Mouse (Mus musculus): Measurements from ENCODE around the gene Hoxa6.

GRCm38 (mm10) chr6:52175864-52176263, 32.7 kb downstream of the Hoxa6 start:
- no peak for TF ChIP-seq POLR2A (IDR thresholded peaks at IDR 0.05; ENCODE audit: low read depth, low read length)
- TF ChIP-seq CTCF (IDR thresholded peaks at IDR 0.05; ENCODE audit: extremely low read depth, insufficient read depth, insufficient read length, insufficient replicate concordance): no peak

Measured in spleen, adult 2 months (tissue).